Mouse (Mus musculus) urinary bladder, adult 18-20 months (tissue): Measurements from ENCODE around the gene Zfp955b.
"Not testable (repeated sequence)": the region's sequence is repeated elsewhere in the genome, so short reads cannot be mapped to it uniquely, and the experiment has no call there.

Experiments
- DNase-seq, 2 experiments: peaks; one replicate each; pipeline ENCODE4 v3.0.0; 2022; ENCODE audit warnings: low spot score in 2 of 2, mixed read lengths in 2 of 2

The Zfp955b gene

DNA sequence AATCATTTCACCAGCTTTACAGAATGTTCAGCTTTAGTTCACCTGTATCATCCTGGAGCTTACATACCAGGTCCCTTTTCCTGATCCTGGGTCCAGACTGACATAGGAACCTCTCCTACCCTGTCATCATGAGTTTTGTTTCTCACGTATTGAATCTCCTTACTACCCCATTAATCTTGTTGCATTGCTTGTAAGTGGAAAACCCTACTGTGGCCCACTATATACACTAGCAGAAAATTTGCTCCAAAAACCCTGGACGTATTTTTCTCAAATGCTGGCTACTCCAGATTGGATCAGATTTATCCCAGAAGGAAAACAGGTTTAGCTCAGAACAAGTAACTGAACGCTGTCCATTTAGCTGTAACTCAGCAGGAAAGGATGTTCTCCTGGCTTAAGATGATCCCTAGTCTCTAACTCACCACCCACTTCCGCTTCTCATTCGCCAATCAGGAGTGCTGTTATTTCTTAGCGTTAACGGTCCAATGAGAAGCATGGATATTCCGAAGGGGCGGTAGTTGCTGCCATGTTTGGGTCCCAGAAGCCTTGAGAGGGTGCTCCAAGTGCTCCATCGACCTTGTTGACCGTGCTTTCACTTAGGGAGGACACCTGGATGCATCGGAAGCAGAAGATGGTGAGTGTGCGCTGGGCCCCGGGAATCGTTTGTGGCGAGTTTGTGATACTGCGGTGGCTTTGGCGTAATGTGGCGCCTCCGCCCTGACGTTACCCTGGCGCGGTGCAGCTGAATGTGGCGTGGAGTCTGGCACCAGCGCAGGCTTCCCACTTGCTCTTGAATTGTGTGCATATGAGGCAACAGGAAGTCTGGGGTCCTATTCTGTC is at the start of gene Zfp955b:
TSS of gene Zfp955b (plus strand) at position 506 of the 837 bp plus-strand sequence.
- DNase-seq = not testable (repeated sequence)

DNA sequence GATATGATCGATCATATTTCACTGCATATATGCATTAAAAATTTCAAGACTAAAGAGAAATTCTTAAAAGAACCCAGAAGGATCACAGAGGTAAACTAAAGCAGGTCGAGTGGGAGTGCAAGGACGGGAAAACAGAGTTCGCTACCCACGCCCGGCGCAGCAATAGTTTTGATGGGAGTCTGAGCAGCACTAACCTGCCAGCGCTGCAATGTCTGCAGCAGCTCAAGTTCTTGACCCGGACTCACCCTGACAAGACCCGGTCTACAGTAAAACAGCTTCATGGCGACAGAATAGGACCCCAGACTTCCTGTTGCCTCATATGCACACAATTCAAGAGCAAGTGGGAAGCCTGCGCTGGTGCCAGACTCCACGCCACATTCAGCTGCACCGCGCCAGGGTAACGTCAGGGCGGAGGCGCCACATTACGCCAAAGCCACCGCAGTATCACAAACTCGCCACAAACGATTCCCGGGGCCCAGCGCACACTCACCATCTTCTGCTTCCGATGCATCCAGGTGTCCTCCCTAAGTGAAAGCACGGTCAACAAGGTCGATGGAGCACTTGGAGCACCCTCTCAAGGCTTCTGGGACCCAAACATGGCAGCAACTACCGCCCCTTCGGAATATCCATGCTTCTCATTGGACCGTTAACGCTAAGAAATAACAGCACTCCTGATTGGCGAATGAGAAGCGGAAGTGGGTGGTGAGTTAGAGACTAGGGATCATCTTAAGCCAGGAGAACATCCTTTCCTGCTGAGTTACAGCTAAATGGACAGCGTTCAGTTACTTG is 34.6 kb upstream of the Zfp955b start, which contains the start of gene Zfp955a:
TSS of gene Zfp955a (minus strand) at position 616 of the 789 bp plus-strand sequence.
- not testable (repeated sequence) for DNase-seq

DNA sequence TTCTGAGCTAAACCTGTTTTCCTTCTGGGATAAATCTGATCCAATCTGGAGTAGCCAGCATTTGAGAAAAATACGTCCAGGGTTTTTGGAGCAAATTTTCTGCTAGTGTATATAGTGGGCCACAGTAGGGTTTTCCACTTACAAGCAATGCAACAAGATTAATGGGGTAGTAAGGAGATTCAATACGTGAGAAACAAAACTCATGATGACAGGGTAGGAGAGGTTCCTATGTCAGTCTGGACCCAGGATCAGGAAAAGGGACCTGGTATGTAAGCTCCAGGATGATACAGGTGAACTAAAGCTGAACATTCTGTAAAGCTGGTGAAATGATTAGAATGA is 34.1 kb upstream of the Zfp955b start:
- DNase-seq = not testable (repeated sequence)

DNA sequence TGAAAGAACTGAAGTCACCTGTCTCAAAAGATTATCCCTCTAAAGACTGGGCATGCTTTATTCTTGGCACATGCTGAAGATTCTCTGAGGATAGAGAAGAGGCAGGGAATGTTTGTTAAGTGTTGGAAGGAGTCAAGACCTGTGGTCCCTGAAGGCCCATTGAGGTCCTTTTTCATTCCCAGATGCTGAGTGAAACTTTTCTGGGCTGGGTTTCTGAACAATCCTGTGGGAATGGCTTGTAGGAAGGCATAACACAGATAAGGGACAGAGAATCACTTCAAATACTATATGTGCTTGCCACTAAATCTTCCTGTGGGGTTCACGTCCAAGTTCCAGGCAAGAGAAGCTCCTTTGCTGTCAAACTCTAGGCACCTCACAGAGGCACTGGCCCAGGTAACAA is 25.0 kb upstream of the Zfp955b start, which contains the start of gene Olfr63:
TSS of gene Olfr63 (plus strand) at position 301 of the 400 bp plus-strand sequence.
- DNase-seq = no peak

DNA sequence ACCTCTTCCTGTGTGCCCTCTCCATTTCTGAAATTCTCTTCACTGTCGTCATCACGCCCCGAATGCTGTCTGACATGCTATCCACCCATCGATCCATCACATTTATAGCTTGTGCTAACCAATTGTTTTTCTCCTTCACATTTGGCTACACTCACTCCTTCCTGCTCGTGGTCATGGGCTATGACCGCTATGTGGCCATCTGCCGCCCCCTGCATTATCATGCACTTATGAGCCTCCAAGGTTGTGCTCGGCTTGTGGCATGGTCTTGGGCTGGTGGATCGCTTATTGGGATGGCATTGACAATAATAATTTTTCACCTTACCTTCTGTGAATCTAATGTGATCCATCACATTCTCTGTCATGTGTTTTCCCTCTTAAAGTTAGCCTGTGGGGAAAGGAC is 20.4 kb upstream of the Zfp955b start:
- no peak for DNase-seq

DNA sequence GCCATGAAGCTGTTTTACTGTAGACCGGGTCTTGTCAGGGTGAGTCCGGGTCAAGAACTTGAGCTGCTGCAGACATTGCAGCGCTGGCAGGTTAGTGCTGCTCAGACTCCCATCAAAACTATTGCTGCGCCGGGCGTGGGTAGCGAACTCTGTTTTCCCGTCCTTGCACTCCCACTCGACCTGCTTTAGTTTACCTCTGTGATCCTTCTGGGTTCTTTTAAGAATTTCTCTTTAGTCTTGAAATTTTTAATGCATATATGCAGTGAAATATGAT is 469 bp downstream of the Zfp955b start:
- not testable (repeated sequence) for DNase-seq

DNA sequence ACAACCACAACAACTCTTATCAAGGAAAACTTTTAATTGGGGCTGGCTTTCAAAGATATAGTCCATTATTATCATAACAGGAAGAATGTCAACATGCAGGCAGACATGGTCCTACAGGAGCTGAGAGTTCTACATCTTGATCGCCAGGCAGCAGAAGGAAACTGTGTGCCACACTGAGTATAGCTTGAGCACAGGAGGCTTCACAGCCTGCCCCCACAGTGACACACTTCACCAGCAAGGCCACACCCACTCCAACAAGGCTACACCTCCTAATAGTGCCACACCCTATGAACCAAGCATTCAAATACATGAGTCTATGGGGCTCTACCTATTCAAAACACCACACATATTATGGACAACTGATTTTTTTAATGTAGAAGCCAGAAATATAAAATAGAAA is 63.6 kb downstream of the Zfp955b start:
- DNase-seq = no peak
